Mouse (Mus musculus) intestine, postnatal 0 days (tissue): ENCODE measurements around the gene Vpreb3. TPM values are rescaled to one million over a fixed set of nuclear protein-coding genes. Genes with fewer than 3 reads are reported as not detected.

Experiments used
- ATAC-seq: fragments of 200-750 bp; cut with Nextera tagmentation; 2 replicates; pipeline ENCODE4 v1.8.0; 2017; ENCODE audit warnings: mild to moderate bottlenecking, moderate TSS enrichment, moderate library complexity
- H3K27ac ChIP-seq: fragments of 300-500 bp; sonication (generic); 2 replicates; pipeline ENCODE4 v1.5.1; 2014; ENCODE audit warnings: mild to moderate bottlenecking, low read depth, low read length, moderate library complexity
- H3K27me3 ChIP-seq: fragments of 300-500 bp; sonication (generic); replicated peaks from 2 replicates; pipeline ENCODE4 v1.6.1; 2014; ENCODE audit warnings: low read length, mixed read lengths; ENCODE audit not compliant: control insufficient read depth, insufficient read depth
- H3K36me3 ChIP-seq: fragments of 300-500 bp; sonication (generic); 2 replicates; pipeline ENCODE4 v1.6.1; 2014; ENCODE audit warnings: mild to moderate bottlenecking, moderate library complexity; ENCODE audit not compliant: control insufficient read depth, insufficient read depth
- H3K4me1 ChIP-seq: fragments of 300-500 bp; sonication (generic); replicated peaks from 2 replicates; pipeline ENCODE4 v1.6.1; 2014; ENCODE audit warnings: antibody characterized with exemption, low read length, mixed read lengths; ENCODE audit not compliant: control insufficient read depth, insufficient read depth
- H3K4me2 ChIP-seq: fragments of 300-500 bp; sonication (generic); replicated peaks from 2 replicates; pipeline ENCODE4 v1.6.1; 2014; ENCODE audit warnings: low read depth, mild to moderate bottlenecking, moderate library complexity
- H3K4me3 ChIP-seq: fragments of 300-500 bp; sonication (generic); 2 replicates; pipeline ENCODE4 v1.5.1; 2014; ENCODE audit warnings: low read depth, low read length
- H3K9ac ChIP-seq: fragments of 300-500 bp; sonication (generic); 2 replicates; pipeline ENCODE4 v1.6.1; 2014; ENCODE audit warnings: mild to moderate bottlenecking, low read depth, low read length
- H3K9me3 ChIP-seq: fragments of 300-500 bp; sonication (generic); 2 replicates; pipeline ENCODE4 v1.6.1; 2016; ENCODE audit warnings: mixed run types; ENCODE audit not compliant: control insufficient read depth
- CTCF ChIP-seq: sonication (generic); IDR thresholded peaks from 2 replicates; pipeline ENCODE4 v1.5.1; 2016; ENCODE audit warnings: low read depth, mild to moderate bottlenecking, control low read depth, antibody characterized with exemption, moderate library complexity
- WGBS: fragments of 180-500 bp; shearing (Covaris S2); extraction: QIAGEN DNeasy Blood & Tissue Kit; methylation state at CpG from one replicate; pipeline ENCODE4 v1.1.7; 2014; 5-methylcytosine and 5-hydroxymethylcytosine counted together
- polyA plus RNA-seq: library from polyadenylated mRNA; unstranded; fragments of >200 nt; fragmentation: Nextera tagmentation; extraction: Ambion mirVana; gene quantifications from 2 replicates; pipeline ENCODE4 v1.2.1, GENCODE M21; 2015

Gene Vpreb3
- polyA plus RNA-seq = 0.43 TPM in 1 of 2 replicates, not detected in the other

DNA sequence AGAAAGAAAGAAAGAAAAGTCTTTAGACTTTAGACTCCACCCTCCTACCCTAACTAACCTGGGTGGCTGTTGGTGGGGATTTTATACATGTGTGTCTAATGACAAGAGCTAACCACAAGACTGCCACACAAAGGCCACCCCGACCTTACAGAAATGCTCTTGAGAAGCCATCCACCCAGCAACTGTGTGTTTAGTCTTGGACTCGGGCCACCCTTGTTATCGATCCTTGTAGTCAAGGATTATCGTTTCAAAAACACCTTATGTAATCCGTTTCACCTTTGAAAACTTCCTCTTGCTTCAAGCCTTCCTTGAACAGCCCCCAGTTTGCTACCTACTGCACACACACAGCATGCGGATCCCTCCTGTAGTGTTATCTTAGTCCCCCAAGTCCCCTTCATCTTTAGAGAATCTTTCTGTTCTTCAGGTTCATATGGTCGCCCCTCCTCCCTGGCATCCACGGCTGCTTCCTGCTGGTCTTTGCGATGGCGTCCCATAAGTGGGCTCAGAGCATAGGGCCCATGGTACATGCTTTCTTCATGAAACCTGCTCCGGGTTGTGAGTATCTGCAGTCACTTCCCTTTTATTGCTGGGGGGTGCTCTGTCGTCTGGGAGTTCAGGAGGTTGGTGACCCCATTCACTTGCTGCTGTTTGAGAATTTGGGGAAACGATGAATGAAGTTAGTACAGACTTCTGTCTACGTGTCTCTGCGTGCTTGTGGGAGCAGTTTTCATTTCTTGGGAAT, at the start of gene Vpreb3:
TSS of gene Vpreb3 (plus strand) at position 322 of the 742 bp plus-strand sequence.
- no peaks in the 10 kb centered on the region for H3K36me3 ChIP-seq
- ATAC-seq = no peak
- no peaks in the 10 kb centered on the region for H3K27me3 ChIP-seq
- no peak for TF ChIP-seq CTCF
- no peak within 1 kb of the TSS for H3K4me3 ChIP-seq
- no peak within 1 kb of the TSS for H3K9ac ChIP-seq
- no peaks in the 10 kb centered on the region for H3K9me3 ChIP-seq
- 0 out of 2 replicates have a peak within 1 kb of the TSS, but pooled peaks have one; percentile 3 for H3K4me2 ChIP-seq
- 80% methylated on average over 15 of the region's 15 CpGs for WGBS
- H3K27ac ChIP-seq = no peak within 1 kb of the TSS
- no peaks in the 10 kb centered on the region for H3K4me1 ChIP-seq

- Histone ChIP-seq H3K9me3 (no peaks in the 10 kb centered on the region), H3K9ac (peak within 1 kb of the TSS; percentile 31; the same call in 1 of the 2 replicates), H3K27ac (no peak within 1 kb of the TSS), H3K4me1 (peaks cover 4% of the 10 kb centered on the region), H3K4me3 (peak within 1 kb of the TSS; percentile 36), H3K36me3 (peaks cover 27% of the 10 kb centered on the region), H3K4me2 (peak within 1 kb of the TSS; percentile 84), H3K27me3 (no peaks in the 10 kb centered on the region)
- no peak for TF ChIP-seq CTCF
- peak; percentile 100 for ATAC-seq
- WGBS = 1% methylated on average over 50 of the region's 51 CpGs
Measured at GRCm38 (mm10) chr10:75893089-75893750, 49.6 kb upstream of the Vpreb3 start, which contains the start of gene Derl3. Gene Derl3 (plus strand): TSS chr10:75893413.

DNA sequence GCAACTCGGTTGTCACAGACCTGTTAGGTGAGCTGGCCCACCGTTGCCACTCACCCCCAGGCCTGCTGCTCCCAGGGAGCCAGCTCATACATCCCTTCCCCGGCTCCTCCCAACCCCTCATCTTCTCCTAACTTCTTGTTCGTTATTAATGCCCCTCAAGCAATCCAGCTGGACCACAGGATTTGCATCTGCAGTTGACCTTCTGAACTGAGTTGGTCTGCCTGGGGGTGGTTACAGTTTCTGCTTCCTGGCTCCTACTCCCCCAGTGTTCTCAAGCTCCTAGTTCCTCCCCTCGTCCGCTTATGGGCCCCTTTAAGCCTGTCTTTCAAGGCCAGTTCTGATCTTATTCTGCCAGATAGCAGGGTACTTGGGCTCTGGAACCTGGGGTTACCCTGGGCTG, 48.3 kb upstream of the Vpreb3 start:
- no peak overlapping the region for H3K4me3 ChIP-seq
- peaks cover 4% of the 10 kb centered on the region for H3K4me1 ChIP-seq
- H3K36me3 ChIP-seq = peaks cover 27% of the 10 kb centered on the region
- WGBS = 73% methylated on average over 6 of the region's 6 CpGs
- no peak for TF ChIP-seq CTCF
- H3K27ac ChIP-seq = no peak overlapping the region
- ATAC-seq = no peak
- H3K27me3 ChIP-seq = no peaks in the 10 kb centered on the region
- H3K4me2 ChIP-seq = no peak overlapping the region
- no peak overlapping the region for H3K9ac ChIP-seq
- H3K9me3 ChIP-seq = no peaks in the 10 kb centered on the region

- WGBS = 90% methylated on average over 5 of the region's 5 CpGs
- no peaks in the 10 kb centered on the region for H3K9me3 ChIP-seq
- H3K4me2 ChIP-seq = no peak overlapping the region
- H3K27me3 ChIP-seq = no peaks in the 10 kb centered on the region
- peaks cover 4% of the 10 kb centered on the region for H3K4me1 ChIP-seq
- no peak overlapping the region for H3K9ac ChIP-seq
- H3K27ac ChIP-seq = no peak overlapping the region
- no peak for ATAC-seq
- H3K36me3 ChIP-seq = peaks cover 31% of the 10 kb centered on the region
- H3K4me3 ChIP-seq = no peak overlapping the region
- no peak for TF ChIP-seq CTCF
Measured at GRCm38 (mm10) chr10:75895730-75896129, 47.1 kb upstream of the Vpreb3 start.

- peaks cover 35% of the 10 kb centered on the region for H3K36me3 ChIP-seq
- ATAC-seq = no peak
Measured at GRCm38 (mm10) chr10:75896208-75896607, 46.6 kb upstream of the Vpreb3 start.

DNA sequence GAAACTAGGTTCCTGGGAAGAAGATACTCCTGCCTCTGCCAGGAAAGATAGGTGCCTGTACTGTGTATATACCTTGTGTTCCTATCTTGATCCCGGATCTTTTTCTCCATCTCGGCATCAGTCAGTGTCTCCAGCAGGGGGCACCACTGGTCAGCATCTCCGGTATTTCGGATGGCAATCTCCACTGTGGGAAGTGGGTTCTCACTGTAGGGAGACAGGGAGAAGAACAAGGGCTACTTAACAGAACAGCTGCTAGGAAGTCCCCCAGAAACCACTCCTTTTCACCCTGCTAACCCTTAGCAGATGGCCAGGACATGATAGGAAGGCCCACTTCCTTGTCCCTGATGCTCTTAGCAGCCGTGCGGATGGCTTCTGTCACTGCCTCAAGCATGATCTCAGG, 45.5 kb upstream of the Vpreb3 start:
- Histone ChIP-seq H3K4me1 (peaks cover 4% of the 10 kb centered on the region), H3K9me3 (no peaks in the 10 kb centered on the region), H3K36me3 (peaks cover 47% of the 10 kb centered on the region), H3K4me3 (no peak overlapping the region), H3K27ac (no peak overlapping the region), H3K27me3 (no peaks in the 10 kb centered on the region), H3K4me2 (no peak overlapping the region), H3K9ac (no peak overlapping the region)
- WGBS = 32% methylated on average over 6 of the region's 6 CpGs
- peak; percentile 89 for TF ChIP-seq CTCF
- ATAC-seq = no peak

More at GRCm38 (mm10) chr10:75896208-75896607, 46.6 kb upstream of the Vpreb3 start:
- H3K9me3 ChIP-seq = no peaks in the 10 kb centered on the region
- no peak overlapping the region for H3K4me2 ChIP-seq
- no peak overlapping the region for H3K27ac ChIP-seq
- peaks cover 4% of the 10 kb centered on the region for H3K4me1 ChIP-seq
- no peak overlapping the region for H3K4me3 ChIP-seq
- 100% methylated on average over 1 of the region's 1 CpGs for WGBS
- H3K27me3 ChIP-seq = no peaks in the 10 kb centered on the region
- no peak overlapping the region for H3K9ac ChIP-seq
- TF ChIP-seq CTCF = no peak
